Mouse (Mus musculus) neural tube, embryonic 13.5 days (tissue): ENCODE measurements around the gene Dmbt1. TPM values are rescaled to one million over a fixed set of nuclear protein-coding genes. Genes with fewer than 3 reads are reported as not detected.
"Not testable (repeated sequence)": the region's sequence is repeated elsewhere in the genome, so short reads cannot be mapped to it uniquely, and the experiment has no call there.

Source experiments
- ATAC-seq: fragments of 200-750 bp; cut with Nextera tagmentation; 2 replicates; pipeline ENCODE4 v1.8.0; 2017; ENCODE audit warnings: low read depth, mild to moderate bottlenecking, moderate TSS enrichment, moderate library complexity
- H3K27ac ChIP-seq: fragments of 300-500 bp; sonication (generic); replicated peaks from 2 replicates; pipeline ENCODE4 v1.5.1; 2015; ENCODE audit warnings: moderate library complexity, mild to moderate bottlenecking, inconsistent platforms
- H3K27me3 ChIP-seq: fragments of 300-500 bp; sonication (generic); 2 replicates; pipeline ENCODE4 v1.6.1; 2015; ENCODE audit warnings: mild to moderate bottlenecking, inconsistent platforms
- H3K36me3 ChIP-seq: fragments of 300-500 bp; sonication (generic); 2 replicates; pipeline ENCODE4 v1.6.1; 2015; ENCODE audit warnings: mild to moderate bottlenecking, inconsistent platforms
- H3K4me1 ChIP-seq: fragments of 300-500 bp; sonication (generic); replicated peaks from 2 replicates; pipeline ENCODE4 v1.6.1; 2015; ENCODE audit warnings: inconsistent platforms
- H3K4me2 ChIP-seq: fragments of 300-500 bp; sonication (generic); 2 replicates; pipeline ENCODE4 v1.6.1; 2015; ENCODE audit warnings: inconsistent platforms, mild to moderate bottlenecking, moderate library complexity
- H3K4me3 ChIP-seq: fragments of 300-500 bp; sonication (generic); 2 replicates; pipeline ENCODE4 v1.5.1; 2015; ENCODE audit warnings: mild to moderate bottlenecking, inconsistent platforms
- H3K9ac ChIP-seq: fragments of 300-500 bp; sonication (generic); 2 replicates; pipeline ENCODE4 v1.6.1; 2015; ENCODE audit warnings: moderate library complexity, mild to moderate bottlenecking, inconsistent platforms
- H3K9me3 ChIP-seq: fragments of 300-500 bp; sonication (generic); 2 replicates; pipeline ENCODE4 v1.6.1; 2016; ENCODE audit warnings: inconsistent platforms
- WGBS: fragments of 180-500 bp; shearing (Covaris S2); methylation state at CpG from one replicate; pipeline ENCODE4 v1.1.7; 2015; 5-methylcytosine and 5-hydroxymethylcytosine counted together
- polyA plus RNA-seq: library from polyadenylated mRNA; unstranded; fragments of >200 nt; fragmentation: Nextera tagmentation; extraction: Ambion mirVana; gene quantifications from 2 replicates; pipeline ENCODE4 v1.2.1, GENCODE M21; 2015

Gene Dmbt1
- polyA plus RNA-seq, 1 experiment from 2014 or later = not detected

DNA sequence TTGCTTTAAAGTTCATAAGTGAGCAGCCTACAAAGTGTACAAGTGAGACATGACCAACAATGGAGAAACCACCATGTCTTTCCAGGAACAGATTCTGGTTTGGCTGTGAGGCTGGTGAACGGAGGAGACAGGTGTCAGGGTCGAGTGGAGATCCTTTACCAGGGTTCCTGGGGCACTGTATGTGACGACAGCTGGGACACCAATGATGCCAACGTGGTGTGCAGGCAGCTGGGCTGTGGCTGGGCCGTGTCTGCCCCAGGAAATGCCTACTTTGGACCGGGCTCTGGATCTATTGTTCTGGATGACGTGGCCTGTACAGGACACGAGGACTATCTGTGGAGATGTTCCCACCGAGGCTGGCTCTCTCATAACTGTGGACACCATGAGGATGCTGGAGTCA, 26.1 kb downstream of the Dmbt1 start:
- H3K4me2 ChIP-seq, H3K36me3 ChIP-seq, H3K4me1 ChIP-seq, H3K9ac ChIP-seq, H3K4me3 ChIP-seq, ATAC-seq, H3K27ac ChIP-seq, H3K27me3 ChIP-seq, H3K9me3 ChIP-seq: not testable (repeated sequence)
- 82% methylated on average over 9 of the region's 9 CpGs for WGBS

GRCm38 (mm10) chr7:131059808-131060207, 28.0 kb downstream of the Dmbt1 start:
- not testable (repeated sequence) for H3K9ac ChIP-seq, H3K4me1 ChIP-seq, H3K4me3 ChIP-seq, H3K27ac ChIP-seq, H3K36me3 ChIP-seq, H3K27me3 ChIP-seq, H3K9me3 ChIP-seq, ATAC-seq, H3K4me2 ChIP-seq
- 72% methylated on average over 2 of the region's 2 CpGs for WGBS

- 84% methylated on average over 2 of the region's 2 CpGs for WGBS
- Histone ChIP-seq H3K27me3 (no peaks in the 10 kb centered on the region), H3K4me3 (no peak overlapping the region), H3K27ac (no peak overlapping the region), H3K36me3 (no peaks in the 10 kb centered on the region), H3K4me1 (no peaks in the 10 kb centered on the region), H3K4me2 (no peak overlapping the region), H3K9me3 (no peaks in the 10 kb centered on the region), H3K9ac (no peak overlapping the region)
- no peak for ATAC-seq
Observed at GRCm38 (mm10) chr7:131062541-131062940, 30.7 kb downstream of the Dmbt1 start.

GRCm38 (mm10) chr7:131068191-131068590, 36.3 kb downstream of the Dmbt1 start:
- WGBS = 4% methylated on average over 1 of the region's 1 CpGs
- not testable (repeated sequence) for H3K36me3 ChIP-seq, H3K4me1 ChIP-seq, H3K4me3 ChIP-seq, H3K27ac ChIP-seq, H3K4me2 ChIP-seq, ATAC-seq, H3K9ac ChIP-seq, H3K9me3 ChIP-seq, H3K27me3 ChIP-seq

DNA sequence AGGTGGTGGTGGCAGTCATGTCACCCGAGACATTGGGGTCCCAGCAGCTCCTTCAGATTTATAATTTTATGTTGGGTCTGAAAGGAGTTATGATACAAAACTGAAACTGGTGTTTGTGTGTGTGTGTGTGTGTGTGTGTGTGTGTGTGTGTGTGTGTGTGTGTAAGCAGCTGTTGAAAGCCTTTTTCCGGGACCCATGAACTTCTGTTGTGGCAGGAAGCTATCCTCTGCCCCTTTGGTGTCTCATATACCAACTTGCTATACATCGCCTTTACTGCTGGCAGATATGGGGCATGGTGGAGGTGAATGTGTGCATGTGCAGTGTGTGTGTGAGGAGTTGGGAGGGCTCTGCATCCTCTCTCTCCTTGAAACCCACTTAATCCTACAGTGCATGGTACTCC, 41.6 kb downstream of the Dmbt1 start:
- ATAC-seq, H3K9me3 ChIP-seq, H3K9ac ChIP-seq, H3K27ac ChIP-seq, H3K4me1 ChIP-seq, H3K4me3 ChIP-seq, H3K27me3 ChIP-seq, H3K4me2 ChIP-seq, H3K36me3 ChIP-seq: not testable (repeated sequence)
- WGBS = 95% methylated on average over 3 of the region's 3 CpGs

- H3K9me3 ChIP-seq, H3K27ac ChIP-seq, H3K4me2 ChIP-seq, ATAC-seq, H3K4me3 ChIP-seq, H3K36me3 ChIP-seq, H3K4me1 ChIP-seq, H3K9ac ChIP-seq, H3K27me3 ChIP-seq: not testable (repeated sequence)
- 75% methylated on average over 6 of the region's 6 CpGs for WGBS
Observed at GRCm38 (mm10) chr7:131074098-131074497, 42.2 kb downstream of the Dmbt1 start.

GRCm38 (mm10) chr7:131075956-131076355, 44.1 kb downstream of the Dmbt1 start:
- no peaks in the 10 kb centered on the region for H3K27me3 ChIP-seq
- no peak for ATAC-seq
- H3K4me2 ChIP-seq = no peak overlapping the region
- no peaks in the 10 kb centered on the region for H3K4me1 ChIP-seq
- H3K36me3 ChIP-seq = no peaks in the 10 kb centered on the region
- H3K9me3 ChIP-seq = no peaks in the 10 kb centered on the region
- no peak overlapping the region for H3K27ac ChIP-seq
- no peak overlapping the region for H3K4me3 ChIP-seq
- WGBS = 3% methylated on average over 1 of the region's 1 CpGs
- no peak overlapping the region for H3K9ac ChIP-seq

GRCm38 (mm10) chr7:131082403-131082802, 50.5 kb downstream of the Dmbt1 start:
- H3K4me3 ChIP-seq, H3K4me2 ChIP-seq, H3K27ac ChIP-seq, H3K9ac ChIP-seq, H3K4me1 ChIP-seq, H3K9me3 ChIP-seq, ATAC-seq, H3K27me3 ChIP-seq, H3K36me3 ChIP-seq: not testable (repeated sequence)
- 83% methylated on average over 9 of the region's 9 CpGs for WGBS

DNA sequence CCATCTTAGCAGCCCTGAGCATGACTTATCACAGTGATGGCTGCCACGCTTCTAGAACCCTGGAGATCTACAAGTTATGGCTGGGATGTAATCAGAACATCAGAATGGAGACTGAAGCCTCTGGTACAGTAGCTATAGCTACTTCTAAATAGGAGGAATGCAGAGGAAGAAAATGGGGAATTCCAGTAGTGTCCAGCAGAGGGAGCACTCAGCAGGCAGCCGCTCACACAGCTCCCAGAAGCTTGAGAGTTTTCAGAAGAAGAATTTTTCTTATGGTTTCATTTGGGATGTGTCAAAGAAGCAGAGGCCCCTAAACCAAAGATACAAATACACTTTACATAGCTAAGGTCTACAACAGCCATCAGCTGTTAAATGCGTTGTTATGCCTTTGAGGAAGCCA, 80.6 kb downstream of the Dmbt1 start:
- WGBS = 42% methylated on average over 3 of the region's 3 CpGs

DNA sequence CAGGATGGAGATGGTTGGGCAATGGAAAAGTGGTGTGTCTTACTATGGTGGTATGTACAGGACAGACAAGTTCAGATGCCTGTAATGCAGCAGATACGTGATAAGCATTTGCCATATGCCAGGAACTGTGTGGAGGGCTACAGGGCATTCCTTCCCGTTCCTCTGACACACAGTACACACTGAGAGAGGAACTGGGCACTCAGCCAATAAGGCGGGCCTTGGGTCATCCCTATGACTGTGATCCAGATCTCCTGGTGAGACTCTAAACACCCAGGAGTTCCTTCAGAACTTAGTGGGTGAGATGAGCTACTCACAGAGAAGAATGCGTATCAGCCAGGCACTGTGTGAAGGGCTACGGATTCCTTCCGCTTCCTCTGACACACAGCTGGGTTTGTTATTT, 81.8 kb downstream of the Dmbt1 start:
- Histone ChIP-seq H3K9ac (no peak overlapping the region), H3K9me3 (no peaks in the 10 kb centered on the region), H3K4me3 (no peak overlapping the region), H3K27me3 (no peaks in the 10 kb centered on the region), H3K4me1 (no peaks in the 10 kb centered on the region), H3K27ac (no peak overlapping the region), H3K4me2 (no peak overlapping the region), H3K36me3 (no peaks in the 10 kb centered on the region)
- 82% methylated on average over 6 of the region's 6 CpGs for WGBS
- ATAC-seq = no peak

More for the DNA sequence above, 80.6 kb downstream of the Dmbt1 start:
- H3K36me3 ChIP-seq = no peaks in the 10 kb centered on the region
- no peaks in the 10 kb centered on the region for H3K9me3 ChIP-seq
- no peak for ATAC-seq
- no peak overlapping the region for H3K27ac ChIP-seq
- H3K4me2 ChIP-seq = no peak overlapping the region
- no peaks in the 10 kb centered on the region for H3K4me1 ChIP-seq
- H3K9ac ChIP-seq = no peak overlapping the region
- no peak overlapping the region for H3K4me3 ChIP-seq
- H3K27me3 ChIP-seq = no peaks in the 10 kb centered on the region

- Histone ChIP-seq H3K36me3 (no peaks in the 10 kb centered on the region), H3K4me3 (no peak overlapping the region), H3K9ac (no peak overlapping the region), H3K4me2 (no peak overlapping the region), H3K27ac (no peak overlapping the region), H3K27me3 (no peaks in the 10 kb centered on the region), H3K4me1 (no peaks in the 10 kb centered on the region), H3K9me3 (no peaks in the 10 kb centered on the region)
- 84% methylated on average over 2 of the region's 2 CpGs for WGBS
- no peak for ATAC-seq
Observed at GRCm38 (mm10) chr7:131114434-131114833, 82.6 kb downstream of the Dmbt1 start.

- no peak for ATAC-seq
- no peaks in the 10 kb centered on the region for H3K36me3 ChIP-seq
- H3K9ac ChIP-seq = no peak overlapping the region
- 96% methylated on average over 2 of the region's 2 CpGs for WGBS
- no peaks in the 10 kb centered on the region for H3K27me3 ChIP-seq
- no peak overlapping the region for H3K27ac ChIP-seq
- no peak overlapping the region for H3K4me2 ChIP-seq
- no peak overlapping the region for H3K4me3 ChIP-seq
- no peaks in the 10 kb centered on the region for H3K9me3 ChIP-seq
- no peaks in the 10 kb centered on the region for H3K4me1 ChIP-seq
Observed at GRCm38 (mm10) chr7:131122210-131122807, 90.5 kb downstream of the Dmbt1 start.

DNA sequence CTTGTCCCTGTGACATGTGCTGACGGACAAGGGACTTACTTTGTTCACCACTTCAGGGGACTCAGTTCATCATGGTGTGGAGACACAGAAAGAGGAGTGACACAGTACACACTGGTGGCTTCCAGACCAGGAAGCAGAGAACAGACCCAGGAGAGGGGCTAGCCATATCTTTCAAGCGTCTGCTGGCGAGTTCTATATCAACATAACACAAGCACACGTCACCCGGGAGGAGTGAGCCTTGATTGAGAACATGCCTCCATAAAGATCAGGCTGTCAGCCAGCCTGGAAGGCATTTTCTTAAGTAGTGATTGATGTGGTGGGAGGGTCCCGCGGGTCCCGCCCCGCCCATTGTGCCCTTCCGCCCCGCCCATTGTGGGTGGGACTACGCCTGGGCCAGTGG, 98.2 kb downstream of the Dmbt1 start:
- no peaks in the 10 kb centered on the region for H3K36me3 ChIP-seq
- WGBS = 70% methylated on average over 12 of the region's 12 CpGs
- no peaks in the 10 kb centered on the region for H3K9me3 ChIP-seq
- no peaks in the 10 kb centered on the region for H3K27me3 ChIP-seq
- ATAC-seq = no peak
- H3K27ac ChIP-seq = no peak overlapping the region
- H3K4me2 ChIP-seq = no peak overlapping the region
- H3K4me3 ChIP-seq = no peak overlapping the region
- H3K4me1 ChIP-seq = no peaks in the 10 kb centered on the region
- H3K9ac ChIP-seq = no peak overlapping the region
